Mouse (Mus musculus) megakaryocyte, embryonic 14.5 days (primary cell): ENCODE results near the gene Atp5g3.

ENCODE experiments used
- FLI1 ChIP-seq: IDR thresholded peaks from 2 replicates; pipeline ENCODE4 v1.6.1; 2012; ENCODE audit warnings: low read length, inconsistent platforms, mixed read lengths
- GATA1 ChIP-seq: IDR thresholded peaks from 3 replicates; pipeline ENCODE4 v1.6.1; 2012; ENCODE audit warnings: mixed read lengths, low read length, inconsistent platforms, borderline replicate concordance

DNA sequence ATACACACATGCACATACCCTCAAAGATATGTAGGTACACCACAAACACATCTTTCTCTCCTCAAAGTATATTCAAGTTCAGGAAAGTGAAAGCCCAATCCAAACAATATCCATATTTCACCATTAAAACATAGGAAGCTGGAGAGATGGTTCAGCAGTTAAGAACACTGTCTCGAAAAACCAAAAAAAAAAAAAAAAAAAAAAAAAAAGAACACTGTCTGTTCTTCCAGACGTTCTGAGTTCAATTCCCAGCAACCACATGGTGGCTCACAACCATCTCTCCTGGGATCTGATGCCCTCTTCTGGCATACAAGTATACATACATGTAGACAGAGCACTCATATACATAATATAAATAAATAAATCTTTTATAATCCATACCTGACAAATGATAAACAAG is 25.1 kb downstream of the Atp5g3 start:
- TF ChIP-seq GATA1 = no peak
- TF ChIP-seq FLI1 = no peak
